Mouse (Mus musculus) urinary bladder, postnatal 25 days (tissue): ENCODE measurements around the gene Cntn1.

Experiments
- DNase-seq: peaks from one replicate; pipeline ENCODE4 v3.0.0; 2022; ENCODE audit warnings: low spot score

Gene Cntn1

GRCm38 (mm10) chr15:92050996-92051352, at the start of gene Cntn1:
Gene Cntn1 (plus strand): TSS chr15:92051165.
- peak; percentile 7 for DNase-seq

GRCm38 (mm10) chr15:92001431-92001830, 49.5 kb upstream of the Cntn1 start:
- DNase-seq, result no peak

- DNase-seq, result no peak
Measured at GRCm38 (mm10) chr15:92012165-92013083, 38.5 kb upstream of the Cntn1 start.

- no peak for DNase-seq
Measured at GRCm38 (mm10) chr15:92034111-92034510, 16.9 kb upstream of the Cntn1 start.

GRCm38 (mm10) chr15:92042538-92042937, 8.4 kb upstream of the Cntn1 start:
- DNase-seq, result no peak

GRCm38 (mm10) chr15:92046042-92046441, 4.9 kb upstream of the Cntn1 start:
- no peak for DNase-seq

GRCm38 (mm10) chr15:92048031-92048430, 2.9 kb upstream of the Cntn1 start:
- DNase-seq, result no peak

GRCm38 (mm10) chr15:92048531-92048930, 2.4 kb upstream of the Cntn1 start:
- no peak for DNase-seq

GRCm38 (mm10) chr15:92051353-92052132, 578 bp downstream of the Cntn1 start:
- DNase-seq, result no peak

GRCm38 (mm10) chr15:92052133-92052463, 1.1 kb downstream of the Cntn1 start:
- DNase-seq, result no peak

GRCm38 (mm10) chr15:92057553-92057952, 6.6 kb downstream of the Cntn1 start:
- DNase-seq, result no peak

- no peak for DNase-seq
Measured at GRCm38 (mm10) chr15:92060986-92061385, 10.0 kb downstream of the Cntn1 start.

GRCm38 (mm10) chr15:92079416-92079815, 28.5 kb downstream of the Cntn1 start:
- DNase-seq, result no peak

- DNase-seq, result no peak
Measured at GRCm38 (mm10) chr15:92085876-92086275, 34.9 kb downstream of the Cntn1 start.

- no peak for DNase-seq
Measured at GRCm38 (mm10) chr15:92087691-92088286, 36.8 kb downstream of the Cntn1 start.

- DNase-seq, result no peak
Measured at GRCm38 (mm10) chr15:92090787-92091186, 39.8 kb downstream of the Cntn1 start.

- no peak for DNase-seq
Measured at GRCm38 (mm10) chr15:92092041-92092440, 41.1 kb downstream of the Cntn1 start.

GRCm38 (mm10) chr15:92099410-92100174, 48.6 kb downstream of the Cntn1 start:
- DNase-seq, result no peak

GRCm38 (mm10) chr15:92101956-92102355, 51.0 kb downstream of the Cntn1 start:
- DNase-seq, result no peak

- DNase-seq, result no peak
Measured at GRCm38 (mm10) chr15:92112455-92112854, 61.5 kb downstream of the Cntn1 start.

- DNase-seq, result no peak
Measured at GRCm38 (mm10) chr15:92132936-92133335, 82.0 kb downstream of the Cntn1 start.

GRCm38 (mm10) chr15:92134254-92134653, 83.3 kb downstream of the Cntn1 start:
- no peak for DNase-seq
